Mouse (Mus musculus): ENCODE measurements at regions not wholly inside any gene's neighbourhood (a gene's known extent, or its start where the extent isn't known, plus 50 kb on each side); places are given as distances from the start of the nearest gene placed in this dataset.

DNA sequence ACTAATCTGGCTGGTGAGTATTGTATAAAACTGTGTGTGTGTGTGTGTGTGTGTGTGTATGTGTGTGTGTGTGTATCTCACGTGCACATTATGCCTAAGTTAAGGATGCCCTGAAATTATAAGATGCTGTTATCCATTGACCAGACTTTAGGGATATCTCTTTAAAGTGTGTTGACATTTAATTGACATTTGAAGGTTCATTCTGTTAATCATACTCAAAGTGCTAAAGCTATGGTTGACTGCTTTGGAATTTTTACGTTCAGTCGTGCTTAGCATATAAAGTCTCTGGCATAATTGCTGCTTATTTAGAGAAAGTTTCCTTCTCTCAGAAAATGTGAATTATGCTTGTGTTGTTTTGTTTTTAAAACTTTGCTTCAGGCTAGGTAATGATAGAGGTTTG, 135.9 kb downstream of the Ogfrl1 start:
- TF ChIP-seq CTCF (IDR thresholded peaks at IDR 0.05; ENCODE audit: borderline replicate concordance, insufficient read depth, low read depth, low read length), result no peak
- TF ChIP-seq POLR2A (IDR thresholded peaks at IDR 0.05; ENCODE audit: borderline replicate concordance, insufficient read depth, low read length), result no peak

Data from cerebellum, adult 2 months (tissue).